Mouse (Mus musculus): ENCODE measurements around the gene Ott. TPM values are rescaled to one million over a fixed set of nuclear protein-coding genes. Genes with fewer than 3 reads are reported as not detected.
"Not testable (repeated sequence)": the region's sequence is repeated elsewhere in the genome, so short reads cannot be mapped to it uniquely, and the experiment has no call there.

Gene Ott
- polyA plus RNA-seq (2016; fragmentation: Nextera tagmentation; extraction: Ambion mirVana), result not detected in 2 replicates

DNA sequence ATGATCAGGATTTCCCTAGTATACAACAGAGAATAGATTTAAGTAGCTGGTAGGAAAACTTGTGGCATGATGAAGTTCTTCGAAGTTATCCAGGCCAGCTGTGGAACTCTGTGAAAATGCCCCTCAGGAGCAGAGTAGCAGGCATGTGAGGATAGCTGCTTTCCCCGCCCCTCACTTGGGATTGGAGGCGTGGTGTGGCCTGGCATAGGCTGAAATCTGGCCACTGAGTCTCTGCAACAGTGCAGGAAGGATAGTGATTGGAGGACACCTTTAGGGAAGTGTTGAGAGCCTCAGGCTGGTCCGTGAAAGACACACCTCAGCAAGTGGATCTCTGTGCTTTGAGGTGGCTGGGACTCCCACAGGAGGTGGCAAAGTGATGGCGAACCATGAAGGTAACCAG is at the start of gene Ott:
Gene Ott (plus strand): TSS at position 301 of the 400 bp plus-strand sequence.
- not testable (repeated sequence) for H3K9ac ChIP-seq (replicated peaks); H3K9me3 ChIP-seq; H3K4me2 ChIP-seq (replicated peaks); ATAC-seq (ENCODE audit: low FRiP score, low read depth); H3K27me3 ChIP-seq; H3K36me3 ChIP-seq; H3K4me1 ChIP-seq; H3K4me3 ChIP-seq; H3K27ac ChIP-seq (replicated peaks)
- WGBS, result no CpG with 5 or more reads among the region's 5 CpGs

Other genes with a start within 250 kb of the Ott start
- gene Luzp4, start 216.6 kb upstream of the Ott start, polyA plus RNA-seq (2016; fragmentation: Nextera tagmentation; extraction: Ambion mirVana), result not detected in 2 replicates
- gene Gm15093, start 198.1 kb downstream of the Ott start, polyA plus RNA-seq (2016; fragmentation: Nextera tagmentation; extraction: Ambion mirVana), result not detected in 2 replicates